Mouse (Mus musculus): ENCODE results near the gene Wdr1. TPM values are rescaled to one million over a fixed set of nuclear protein-coding genes. Genes with fewer than 3 reads are reported as not detected.

Gene Wdr1
- polyA plus RNA-seq (2012; rRNA removed): 122 and 132 TPM in 2 replicates

GRCm38 (mm10) chr5:38563121-38563520 lies at the start of gene Wdr1:
Wdr1 (minus strand) TSS chr5:38563221.

GRCm38 (mm10) chr5:38502992-38503391 lies 60.0 kb downstream of the Wdr1 start, which contains the start of gene Slc2a9:
Slc2a9 (minus strand) TSS chr5:38503143.

Other genes with a start within 250 kb of the Wdr1 start
- gene Drd5, start 243.9 kb downstream of the Wdr1 start, polyA plus RNA-seq (2012; rRNA removed): 0.15 and 0.21 TPM in 2 replicates
- gene Slc2a9, start 60.1 kb downstream of the Wdr1 start, polyA plus RNA-seq (2012; rRNA removed): 0.49 and 0.66 TPM in 2 replicates
- 17.6 and 19.2 TPM in 2 replicates for gene Zfp518b, start 121.6 kb upstream of the Wdr1 start, polyA plus RNA-seq (2012; rRNA removed)

All from central nervous system, embryonic 14 days (tissue).